Mouse (Mus musculus) MN1 (cell line): ENCODE results near the gene Hmgxb4.

Source experiments
- DNase-seq: peaks from one replicate; pipeline ENCODE4 v3.0.0-alpha.2; 2016; ENCODE audit warnings: low spot score

Gene Hmgxb4

GRCm38 (mm10) chr8:75071627-75072346, 78.6 kb downstream of the Hmgxb4 start:
- DNase-seq, result peak; percentile 82

- no peak for DNase-seq
Measured at GRCm38 (mm10) chr8:75074876-75075275, 81.7 kb downstream of the Hmgxb4 start.

GRCm38 (mm10) chr8:75078215-75078614, 85.1 kb downstream of the Hmgxb4 start:
- no peak for DNase-seq

DNA sequence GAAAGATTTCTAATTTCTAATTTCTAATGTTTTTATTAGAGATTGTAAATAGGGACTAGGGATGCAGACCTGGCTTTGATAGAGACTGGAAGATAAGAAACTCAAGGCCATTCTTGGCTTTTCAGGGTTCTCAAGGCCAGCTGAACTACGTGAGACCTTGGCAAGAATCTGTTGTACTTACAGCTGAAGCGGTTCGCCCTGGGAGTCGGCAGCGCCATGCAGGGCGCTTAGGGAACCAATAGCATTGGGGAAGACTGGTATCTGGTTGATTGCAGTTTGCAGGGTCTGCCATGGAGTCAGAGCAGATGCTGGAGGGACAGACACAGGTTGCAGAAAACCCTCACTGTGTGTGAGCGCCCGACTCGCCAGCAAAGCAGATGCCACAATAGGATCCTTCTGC, 85.7 kb downstream of the Hmgxb4 start:
- no peak for DNase-seq
